Mouse (Mus musculus): ENCODE results near the gene Gpr137c. TPM values are rescaled to one million over a fixed set of nuclear protein-coding genes. Genes with fewer than 3 reads are reported as not detected.

The Gpr137c gene
- polyA plus RNA-seq (2016; fragmentation: Nextera tagmentation; extraction: Ambion mirVana), result 3.2 and 3.3 TPM in 2 replicates

DNA sequence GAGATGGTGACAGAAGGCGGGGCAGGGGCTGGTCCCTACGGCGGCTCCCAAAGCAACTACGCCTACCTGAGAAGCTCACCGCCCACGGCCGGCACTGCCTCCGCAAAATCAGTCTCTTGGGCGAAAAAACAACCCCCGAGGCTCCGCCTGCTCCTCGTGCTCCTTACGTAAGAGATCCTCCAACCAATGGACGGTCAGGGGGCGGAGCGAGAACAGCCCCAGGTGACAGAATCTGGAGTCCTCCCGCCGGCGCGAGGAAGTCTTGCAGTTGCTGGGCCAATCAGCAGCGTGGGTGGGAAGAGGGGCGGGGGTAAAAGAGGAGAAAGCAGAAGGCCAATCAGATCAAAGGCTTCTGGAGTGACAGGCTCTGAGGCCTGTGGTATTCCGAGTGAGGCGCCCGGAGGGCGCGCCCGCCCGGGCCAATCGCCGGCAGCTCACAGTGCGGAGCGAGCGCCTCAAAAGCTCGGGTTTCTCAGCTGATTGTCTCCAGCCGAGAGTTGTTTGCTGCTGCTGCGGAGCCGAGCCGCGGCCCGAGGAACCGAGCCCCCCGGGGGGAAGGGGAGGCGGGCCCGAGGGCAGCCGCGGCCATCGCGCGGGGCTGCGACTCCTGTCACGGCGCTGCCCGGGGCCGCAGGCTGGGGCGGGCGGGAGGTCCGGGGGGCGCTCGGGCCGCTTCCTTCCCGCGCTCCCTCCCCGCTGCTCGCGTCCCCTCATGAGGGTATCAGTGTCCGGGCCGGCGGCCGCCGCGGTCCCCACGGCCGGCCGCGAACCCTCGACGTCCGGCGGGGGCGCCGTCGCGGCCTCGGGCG lies at the start of gene Gpr137c:
TSS of gene Gpr137c (plus strand) at position 437 of the 809 bp plus-strand sequence.
- no peaks in the 10 kb centered on the region for H3K9me3 ChIP-seq
- no peaks in the 10 kb centered on the region for H3K36me3 ChIP-seq
- DNase-seq (ENCODE audit: low spot score), result peak; percentile 100
- H3K27ac ChIP-seq, result peak within 1 kb of the TSS; percentile 92
- peak within 1 kb of the TSS; percentile 79 for H3K4me3 ChIP-seq
- 0 out of 2 replicates have a peak, but pooled peaks cover 3% of the 10 kb centered on the region for H3K4me1 ChIP-seq
- under 1% methylated on average over 85 of the region's 86 CpGs for WGBS
- H3K27me3 ChIP-seq (ENCODE audit: insufficient read depth, poor library complexity, severe bottlenecking), result no peaks in the 10 kb centered on the region

DNA sequence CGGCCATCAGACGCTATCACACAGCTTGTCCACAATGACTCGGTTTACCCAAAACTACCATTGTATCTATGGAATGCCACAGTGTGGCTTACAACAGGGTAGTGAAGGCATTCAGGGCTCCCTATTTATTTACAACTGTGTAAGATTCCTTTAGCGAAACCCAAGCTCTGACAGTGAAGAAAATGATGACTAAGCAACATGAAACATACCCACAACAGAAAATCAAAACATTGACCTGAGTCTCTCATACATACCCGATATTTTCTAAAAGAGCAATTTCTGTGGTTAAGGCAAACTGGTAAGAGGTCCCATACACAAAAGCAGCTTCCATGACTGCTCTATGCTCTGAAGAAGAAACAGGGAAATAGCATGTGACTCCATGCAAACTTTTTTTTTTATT lies 47.3 kb upstream of the Gpr137c start:
- Histone ChIP-seq H3K9me3 (no peaks in the 10 kb centered on the region), H3K27me3 (ENCODE audit: insufficient read depth, poor library complexity, severe bottlenecking) (no peaks in the 10 kb centered on the region), H3K27ac (no peak overlapping the region), H3K36me3 (0 out of 2 replicates have a peak, but pooled peaks cover 3% of the 10 kb centered on the region), H3K4me3 (no peak overlapping the region), H3K4me1 (peaks cover 13% of the 10 kb centered on the region)
- no peak for DNase-seq (ENCODE audit: low spot score)
- 92% methylated on average over 5 of the region's 5 CpGs for WGBS

DNA sequence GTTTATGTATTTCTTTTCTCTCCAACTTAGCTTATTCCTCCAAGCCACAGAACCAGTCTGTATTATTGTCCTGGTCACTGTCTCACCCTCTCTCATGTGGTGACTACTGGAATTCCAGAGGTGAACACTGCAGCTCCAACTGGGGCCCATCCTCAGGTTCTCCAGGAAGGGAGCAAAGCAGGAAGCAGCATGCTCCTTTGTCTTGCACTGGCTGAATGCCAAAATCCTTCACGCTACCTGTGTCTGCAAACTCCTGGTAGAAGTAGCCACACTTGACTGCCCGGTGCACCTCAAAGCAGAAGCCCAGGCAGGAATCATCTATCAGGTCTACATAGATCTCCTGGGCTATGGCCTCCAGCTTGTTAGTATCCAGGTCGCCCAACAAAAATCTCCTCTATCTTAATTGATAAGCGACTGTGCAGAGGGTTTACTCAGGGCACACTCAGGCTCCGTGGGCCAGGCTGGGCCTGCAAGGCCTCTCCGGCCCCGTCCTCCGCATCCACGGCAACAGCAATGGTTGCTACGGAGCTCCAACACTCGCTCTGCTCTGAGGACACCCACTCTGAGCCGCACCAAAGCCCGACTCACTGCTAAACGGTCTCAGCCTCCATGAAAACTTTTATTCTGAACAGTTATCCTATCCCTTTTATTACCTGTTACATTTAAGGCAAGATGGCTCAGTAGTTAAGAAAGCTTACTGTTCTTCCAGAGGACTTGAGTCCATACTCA lies 44.3 kb upstream of the Gpr137c start:
- H3K27me3 ChIP-seq (ENCODE audit: insufficient read depth, poor library complexity, severe bottlenecking), result no peaks in the 10 kb centered on the region
- H3K4me1 ChIP-seq, result peaks cover 13% of the 10 kb centered on the region
- 0 out of 2 replicates have a peak, but pooled peaks cover 3% of the 10 kb centered on the region for H3K36me3 ChIP-seq
- WGBS, result 68% methylated on average over 14 of the region's 14 CpGs
- H3K9me3 ChIP-seq, result no peaks in the 10 kb centered on the region
- H3K4me3 ChIP-seq, result no peak overlapping the region
- no peak overlapping the region for H3K27ac ChIP-seq
- DNase-seq (ENCODE audit: low spot score), result no peak

DNA sequence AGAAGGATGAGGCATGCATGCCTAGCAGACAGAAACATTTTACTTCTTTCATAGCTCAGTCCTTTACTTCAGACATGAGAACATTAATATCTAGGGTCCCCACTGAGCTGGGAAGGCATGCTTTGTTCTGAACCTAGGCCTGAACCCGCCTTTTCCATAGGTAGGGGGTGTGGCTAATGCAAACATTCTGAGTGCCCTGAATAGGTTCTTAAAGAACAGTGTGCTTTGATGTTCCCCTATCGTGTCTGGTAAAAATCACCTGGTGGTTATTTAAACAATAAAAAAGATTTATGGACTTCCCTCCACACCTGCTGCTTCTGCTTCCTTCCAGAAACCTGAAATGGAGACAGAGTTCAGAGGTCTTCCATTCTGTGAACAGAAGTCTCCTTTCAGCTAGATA lies 40.3 kb upstream of the Gpr137c start:
- 73% methylated on average over 2 of the region's 2 CpGs for WGBS
- no peak for DNase-seq (ENCODE audit: low spot score)
- Histone ChIP-seq H3K9me3 (no peaks in the 10 kb centered on the region), H3K27me3 (ENCODE audit: insufficient read depth, poor library complexity, severe bottlenecking) (no peaks in the 10 kb centered on the region), H3K27ac (no peak overlapping the region), H3K36me3 (no peaks in the 10 kb centered on the region), H3K4me1 (peaks cover 12% of the 10 kb centered on the region), H3K4me3 (no peak overlapping the region)

DNA sequence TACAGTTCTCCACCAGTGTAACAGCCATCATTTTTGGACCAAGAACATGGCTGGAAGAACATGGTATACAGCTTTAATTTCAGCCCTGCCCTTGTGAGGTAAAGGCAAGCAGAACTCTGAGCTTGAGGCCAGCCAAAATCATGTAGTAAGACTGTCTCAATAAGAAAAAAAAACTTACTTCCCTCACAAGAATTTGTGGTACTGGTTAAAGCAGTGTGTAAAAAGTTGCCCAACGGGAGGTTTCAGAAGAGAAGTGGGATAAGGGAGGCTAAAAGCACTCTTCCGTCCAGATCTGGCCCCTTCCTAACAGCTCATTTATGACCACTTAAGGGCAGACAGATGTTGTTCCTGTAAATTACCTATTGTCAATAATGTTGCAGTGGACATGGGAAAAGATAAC lies 39.9 kb upstream of the Gpr137c start:
- Histone ChIP-seq H3K27me3 (ENCODE audit: insufficient read depth, poor library complexity, severe bottlenecking) (no peaks in the 10 kb centered on the region), H3K4me3 (no peak overlapping the region), H3K36me3 (no peaks in the 10 kb centered on the region), H3K9me3 (no peaks in the 10 kb centered on the region), H3K27ac (no peak overlapping the region), H3K4me1 (peaks cover 8% of the 10 kb centered on the region)
- no peak for DNase-seq (ENCODE audit: low spot score)
- 89% methylated on average over 2 of the region's 2 CpGs for WGBS

DNA sequence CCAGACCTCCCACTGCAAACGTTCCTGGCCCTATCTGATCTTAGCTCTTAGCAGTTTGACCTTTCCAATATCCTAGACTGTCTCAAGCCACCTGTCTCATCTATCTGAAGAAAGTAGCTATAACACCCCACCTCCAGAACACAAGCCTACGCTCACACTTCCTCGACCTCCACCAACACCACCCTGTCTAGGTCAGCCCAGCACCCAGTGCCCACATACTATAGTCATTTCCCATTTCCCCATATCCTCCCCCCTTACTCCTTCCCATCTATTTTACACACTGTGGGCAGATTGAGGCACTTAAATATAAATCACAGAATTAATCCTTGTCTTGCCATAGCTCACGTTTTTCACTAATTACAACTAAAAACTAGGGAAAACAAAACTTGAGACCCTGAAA lies 37.9 kb upstream of the Gpr137c start:
- no peaks in the 10 kb centered on the region for H3K27me3 ChIP-seq (ENCODE audit: insufficient read depth, poor library complexity, severe bottlenecking)
- H3K27ac ChIP-seq, result no peak overlapping the region
- H3K4me3 ChIP-seq, result no peak overlapping the region
- H3K9me3 ChIP-seq, result no peaks in the 10 kb centered on the region
- no peak for DNase-seq (ENCODE audit: low spot score)
- no peaks in the 10 kb centered on the region for H3K36me3 ChIP-seq
- WGBS, result 67% methylated on average over 4 of the region's 4 CpGs
- H3K4me1 ChIP-seq, result no peaks in the 10 kb centered on the region

DNA sequence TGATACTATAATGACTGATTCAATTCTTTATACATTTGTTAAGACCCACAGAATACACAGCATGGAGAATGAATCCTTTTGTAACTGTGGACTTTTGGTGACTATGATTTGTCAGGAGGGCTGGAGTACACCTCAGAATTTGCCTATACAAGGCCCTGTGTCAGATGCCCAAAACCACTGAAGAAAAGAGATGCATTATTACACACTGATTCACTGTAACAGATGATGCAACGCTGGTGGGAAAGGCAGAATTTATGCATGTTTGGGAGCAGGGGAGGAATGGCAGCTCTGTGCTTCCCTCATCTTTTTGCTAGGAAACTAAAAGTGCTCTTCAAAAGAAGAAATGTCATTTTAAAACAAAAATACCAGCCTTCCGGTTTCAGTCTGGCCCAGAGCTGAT lies 28.5 kb upstream of the Gpr137c start:
- no peak for DNase-seq (ENCODE audit: low spot score)
- Histone ChIP-seq H3K36me3 (peaks cover 5% of the 10 kb centered on the region; the same call in 1 of the 2 replicates), H3K4me3 (no peak overlapping the region), H3K9me3 (no peaks in the 10 kb centered on the region), H3K27me3 (ENCODE audit: insufficient read depth, poor library complexity, severe bottlenecking) (no peaks in the 10 kb centered on the region), H3K27ac (no peak overlapping the region), H3K4me1 (no peaks in the 10 kb centered on the region)
- WGBS, result 82% methylated on average over 2 of the region's 2 CpGs

DNA sequence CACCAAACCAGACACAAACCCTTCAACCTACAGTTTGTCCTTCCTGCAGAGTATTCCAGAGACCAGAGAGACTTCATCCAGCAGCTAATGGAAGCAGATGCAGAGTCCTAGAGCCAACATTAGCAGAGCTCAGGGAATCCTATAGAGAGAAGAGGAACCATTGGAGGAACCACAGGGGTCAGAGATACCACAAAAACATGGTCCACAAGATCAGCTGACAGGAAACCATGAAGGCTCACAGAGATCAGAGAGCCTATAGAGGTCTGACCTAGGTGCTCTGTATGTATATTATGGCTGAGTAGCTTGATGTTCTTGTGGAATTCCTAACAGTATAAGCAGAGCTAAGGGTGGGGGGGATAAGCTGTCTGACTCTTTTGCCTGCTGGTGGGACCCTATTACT lies 18.9 kb upstream of the Gpr137c start:
- no peak for DNase-seq (ENCODE audit: low spot score)
- Histone ChIP-seq H3K27ac (no peak overlapping the region), H3K4me3 (no peak overlapping the region), H3K4me1 (no peaks in the 10 kb centered on the region), H3K27me3 (ENCODE audit: insufficient read depth, poor library complexity, severe bottlenecking) (no peaks in the 10 kb centered on the region), H3K36me3 (0 out of 2 replicates have a peak, but pooled peaks cover 2% of the 10 kb centered on the region), H3K9me3 (no peaks in the 10 kb centered on the region)

DNA sequence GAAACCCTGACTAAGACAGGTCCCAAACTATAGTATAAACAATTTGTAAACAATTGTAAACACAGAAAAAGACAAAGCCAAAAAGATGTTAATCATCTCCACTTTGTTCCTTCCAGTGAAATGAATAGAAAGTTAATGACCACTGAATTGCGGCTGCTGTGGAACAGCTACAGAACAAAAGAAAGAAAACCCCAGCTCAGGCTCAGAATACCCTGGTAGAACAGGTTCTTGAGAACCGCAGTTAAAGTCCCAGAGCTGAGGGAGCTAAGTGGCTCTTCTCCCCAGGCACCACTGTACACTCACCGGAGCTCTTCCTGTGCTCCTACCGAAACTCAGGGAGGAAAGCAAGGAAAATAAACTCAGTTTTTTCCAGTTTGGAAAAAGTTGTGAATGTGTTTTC lies 8.8 kb upstream of the Gpr137c start:
- no peaks in the 10 kb centered on the region for H3K4me1 ChIP-seq
- no peak for DNase-seq (ENCODE audit: low spot score)
- WGBS, result 75% methylated on average over 4 of the region's 4 CpGs

DNA sequence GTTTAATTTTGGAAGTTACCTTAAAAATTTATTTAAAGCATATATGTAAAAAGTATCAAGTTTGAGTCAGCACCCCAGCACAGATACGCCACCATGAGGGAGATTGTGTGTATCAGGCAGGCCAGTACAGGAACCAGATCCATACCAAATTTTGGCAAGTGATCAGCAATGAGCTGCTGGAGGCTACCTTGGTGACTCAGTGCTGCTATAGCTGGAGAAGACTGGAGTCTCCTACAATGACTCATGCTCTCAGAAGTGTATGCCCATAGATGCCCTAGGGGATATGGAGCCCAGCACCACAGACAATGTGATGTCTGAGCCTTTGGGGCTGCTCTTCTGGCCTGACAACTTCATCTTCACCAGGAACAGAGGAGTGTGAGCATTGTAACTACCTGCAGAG lies 8.1 kb upstream of the Gpr137c start:
- no peak overlapping the region for H3K4me3 ChIP-seq
- DNase-seq (ENCODE audit: low spot score), result no peak
- no peaks in the 10 kb centered on the region for H3K9me3 ChIP-seq
- no peaks in the 10 kb centered on the region for H3K4me1 ChIP-seq
- H3K27me3 ChIP-seq (ENCODE audit: insufficient read depth, poor library complexity, severe bottlenecking), result no peaks in the 10 kb centered on the region
- no peaks in the 10 kb centered on the region for H3K36me3 ChIP-seq
- no peak overlapping the region for H3K27ac ChIP-seq
- 83% methylated on average over 1 of the region's 1 CpGs for WGBS

More for the DNA sequence above, 8.8 kb upstream of the Gpr137c start:
- Histone ChIP-seq H3K27ac (no peak overlapping the region), H3K4me3 (no peak overlapping the region), H3K27me3 (ENCODE audit: insufficient read depth, poor library complexity, severe bottlenecking) (no peaks in the 10 kb centered on the region), H3K9me3 (no peaks in the 10 kb centered on the region), H3K36me3 (no peaks in the 10 kb centered on the region)

DNA sequence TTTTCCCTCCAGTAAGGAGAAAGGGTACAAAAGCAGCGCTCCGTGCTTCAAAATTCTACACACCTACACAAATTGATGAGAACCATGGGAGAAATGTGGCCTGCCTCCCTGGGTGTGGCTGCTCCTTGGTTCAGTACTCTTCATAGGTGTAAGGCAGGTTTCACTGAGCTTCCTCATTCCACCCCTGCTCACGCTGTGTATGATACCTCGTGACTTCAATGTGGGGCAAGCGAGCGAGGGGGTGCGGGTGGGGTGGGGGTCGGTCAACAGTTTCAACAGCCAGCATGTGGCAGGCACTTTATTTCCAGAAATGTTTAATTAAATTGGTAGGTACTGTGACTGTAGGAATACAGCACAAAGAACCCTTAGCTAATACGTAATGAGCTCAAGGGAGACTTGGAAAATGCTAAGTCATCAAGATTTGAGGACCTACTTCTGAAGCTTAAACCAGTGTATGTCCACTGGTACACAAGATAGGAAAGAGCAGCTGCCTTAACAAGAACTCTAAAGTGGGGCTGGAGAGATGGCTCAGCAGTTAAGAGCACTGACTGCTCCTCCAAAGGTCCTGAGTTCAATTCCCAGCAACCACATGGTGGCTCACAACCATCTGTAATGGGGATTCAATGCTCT lies 2.7 kb upstream of the Gpr137c start:
- Histone ChIP-seq H3K27ac (no peak overlapping the region), H3K36me3 (no peaks in the 10 kb centered on the region), H3K4me1 (0 out of 2 replicates have a peak, but pooled peaks cover 3% of the 10 kb centered on the region), H3K4me3 (no peak overlapping the region), H3K27me3 (ENCODE audit: insufficient read depth, poor library complexity, severe bottlenecking) (no peaks in the 10 kb centered on the region), H3K9me3 (no peaks in the 10 kb centered on the region)
- DNase-seq (ENCODE audit: low spot score), result no peak
- 87% methylated on average over 9 of the region's 9 CpGs for WGBS

DNA sequence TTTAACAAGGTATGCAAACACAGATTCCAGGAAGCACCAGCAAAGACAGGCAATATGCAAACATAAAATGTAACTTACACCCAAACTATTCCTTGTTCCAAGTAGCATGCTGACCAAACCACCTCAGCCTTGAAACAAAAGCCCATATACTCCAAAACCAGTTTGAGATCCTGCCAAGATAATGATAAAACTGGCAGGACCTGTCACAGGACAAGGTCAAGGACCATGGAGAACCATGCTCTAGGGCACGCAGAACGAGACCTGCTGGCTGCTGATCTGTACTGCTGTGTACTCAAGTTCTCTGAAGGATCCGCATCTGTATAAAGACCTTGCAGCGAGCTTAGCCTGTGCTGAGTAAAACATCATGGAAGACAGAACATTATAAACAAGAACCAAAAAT lies 1.8 kb upstream of the Gpr137c start:
- Histone ChIP-seq H3K4me1 (0 out of 2 replicates have a peak, but pooled peaks cover 3% of the 10 kb centered on the region), H3K4me3 (no peak overlapping the region), H3K9me3 (no peaks in the 10 kb centered on the region), H3K36me3 (no peaks in the 10 kb centered on the region), H3K27ac (no peak overlapping the region), H3K27me3 (ENCODE audit: insufficient read depth, poor library complexity, severe bottlenecking) (no peaks in the 10 kb centered on the region)
- no peak for DNase-seq (ENCODE audit: low spot score)
- 91% methylated on average over 4 of the region's 4 CpGs for WGBS
